Mouse (Mus musculus): Measurements from ENCODE around the gene Eif4b. TPM values are rescaled to one million over a fixed set of nuclear protein-coding genes. Genes with fewer than 3 reads are reported as not detected.

The Eif4b gene
- polyA plus RNA-seq, 1 experiment from 2014 or later, result 96.1 TPM

GRCm38 (mm10) chr15:102107689-102108573 is 34.4 kb downstream of the Eif4b start:
- H3K27me3 ChIP-seq (ENCODE audit: insufficient read depth, low read length), result no peaks in the 10 kb centered on the region
- no peak overlapping the region for H3K9ac ChIP-seq (ENCODE audit: low read depth, low read length)
- peak overlapping the region; percentile 10; the same call in 1 of the 2 replicates for H3K27ac ChIP-seq
- TF ChIP-seq CTCF (IDR thresholded peaks at IDR 0.05; ENCODE audit: low read depth), result peak; percentile 75
- peaks cover 42% of the 10 kb centered on the region for H3K4me1 ChIP-seq (replicated peaks; ENCODE audit: insufficient read depth, low read length)
- WGBS, result 43% methylated on average over 13 of the region's 13 CpGs
- H3K9me3 ChIP-seq (replicated peaks; ENCODE audit: low read length), result no peaks in the 10 kb centered on the region
- 0 out of 2 replicates have a peak overlapping the region, but pooled peaks have one; percentile 46 for H3K4me2 ChIP-seq (ENCODE audit: low read length)
- DNase-seq (ENCODE audit: low spot score) (peak; percentile 78), ATAC-seq (replicated peaks; ENCODE audit: low FRiP score, low read depth) (no peak)
- peaks cover 48% of the 10 kb centered on the region for H3K36me3 ChIP-seq (ENCODE audit: insufficient read depth, low read length)
- no peak overlapping the region for H3K4me3 ChIP-seq (replicated peaks; ENCODE audit: low read depth, low read length)

GRCm38 (mm10) chr15:102108651-102109525 is 35.3 kb downstream of the Eif4b start:
- Histone ChIP-seq H3K9me3 (replicated peaks; ENCODE audit: low read length) (no peaks in the 10 kb centered on the region), H3K27ac (peak overlapping the region; percentile 10; the same call in 1 of the 2 replicates), H3K27me3 (ENCODE audit: insufficient read depth, low read length) (no peaks in the 10 kb centered on the region), H3K36me3 (ENCODE audit: insufficient read depth, low read length) (peaks cover 58% of the 10 kb centered on the region), H3K9ac (ENCODE audit: low read depth, low read length) (no peak overlapping the region), H3K4me1 (replicated peaks; ENCODE audit: insufficient read depth, low read length) (peaks cover 33% of the 10 kb centered on the region), H3K4me3 (replicated peaks; ENCODE audit: low read depth, low read length) (no peak overlapping the region), H3K4me2 (ENCODE audit: low read length) (no peak overlapping the region)
- TF ChIP-seq CTCF (IDR thresholded peaks at IDR 0.05; ENCODE audit: low read depth), result peak; percentile 81
- DNase-seq (ENCODE audit: low spot score), result peak; percentile 94
- WGBS, result 46% methylated on average over 18 of the region's 18 CpGs
- ATAC-seq (replicated peaks; ENCODE audit: low FRiP score, low read depth), result 0 out of 2 replicates have a peak, but pooled peaks have one; percentile 2

- peaks cover 26% of the 10 kb centered on the region for H3K4me1 ChIP-seq (replicated peaks; ENCODE audit: insufficient read depth, low read length)
- TF ChIP-seq CTCF (IDR thresholded peaks at IDR 0.05; ENCODE audit: low read depth), result no peak
- no peak overlapping the region for H3K27ac ChIP-seq
- no peak overlapping the region for H3K4me2 ChIP-seq (ENCODE audit: low read length)
- H3K27me3 ChIP-seq (ENCODE audit: insufficient read depth, low read length), result no peaks in the 10 kb centered on the region
- H3K4me3 ChIP-seq (replicated peaks; ENCODE audit: low read depth, low read length), result no peak overlapping the region
- H3K9me3 ChIP-seq (replicated peaks; ENCODE audit: low read length), result no peaks in the 10 kb centered on the region
- 53% methylated on average over 7 of the region's 7 CpGs for WGBS
- H3K36me3 ChIP-seq (ENCODE audit: insufficient read depth, low read length), result peaks cover 71% of the 10 kb centered on the region
- 0 out of 2 replicates have a peak, but pooled peaks have one; percentile 5 for ATAC-seq (replicated peaks; ENCODE audit: low FRiP score, low read depth)
- no peak for DNase-seq (ENCODE audit: low spot score)
- H3K9ac ChIP-seq (ENCODE audit: low read depth, low read length), result no peak overlapping the region
Measured at GRCm38 (mm10) chr15:102110271-102110670, 36.7 kb downstream of the Eif4b start.

- no peak overlapping the region; the same call in 1 of the 2 replicates for H3K27ac ChIP-seq
- TF ChIP-seq CTCF (IDR thresholded peaks at IDR 0.05; ENCODE audit: low read depth), result no peak
- H3K36me3 ChIP-seq (ENCODE audit: insufficient read depth, low read length), result peaks cover 76% of the 10 kb centered on the region
- no peak overlapping the region for H3K4me3 ChIP-seq (replicated peaks; ENCODE audit: low read depth, low read length)
- H3K9me3 ChIP-seq (replicated peaks; ENCODE audit: low read length), result no peaks in the 10 kb centered on the region
- H3K9ac ChIP-seq (ENCODE audit: low read depth, low read length), result no peak overlapping the region
- WGBS, result 58% methylated on average over 29 of the region's 29 CpGs
- ATAC-seq (replicated peaks; ENCODE audit: low FRiP score, low read depth) (peak; percentile 3; the same call in 1 of the 2 replicates), DNase-seq (ENCODE audit: low spot score) (no peak)
- no peak overlapping the region for H3K4me2 ChIP-seq (ENCODE audit: low read length)
- H3K27me3 ChIP-seq (ENCODE audit: insufficient read depth, low read length), result no peaks in the 10 kb centered on the region
- H3K4me1 ChIP-seq (replicated peaks; ENCODE audit: insufficient read depth, low read length), result peaks cover 20% of the 10 kb centered on the region
Measured at GRCm38 (mm10) chr15:102110701-102111494, 37.3 kb downstream of the Eif4b start.

GRCm38 (mm10) chr15:102111495-102111829 is 37.9 kb downstream of the Eif4b start:
- no peak for TF ChIP-seq CTCF (IDR thresholded peaks at IDR 0.05; ENCODE audit: low read depth)
- no peak for ATAC-seq (replicated peaks; ENCODE audit: low FRiP score, low read depth)

More at GRCm38 (mm10) chr15:102111495-102111829, 37.9 kb downstream of the Eif4b start:
- Histone ChIP-seq H3K9ac (ENCODE audit: low read depth, low read length) (no peak overlapping the region), H3K4me2 (ENCODE audit: low read length) (no peak overlapping the region), H3K4me1 (replicated peaks; ENCODE audit: insufficient read depth, low read length) (peaks cover 14% of the 10 kb centered on the region), H3K27ac (no peak overlapping the region), H3K36me3 (ENCODE audit: insufficient read depth, low read length) (peaks cover 82% of the 10 kb centered on the region), H3K4me3 (replicated peaks; ENCODE audit: low read depth, low read length) (no peak overlapping the region), H3K27me3 (ENCODE audit: insufficient read depth, low read length) (no peaks in the 10 kb centered on the region), H3K9me3 (replicated peaks; ENCODE audit: low read length) (no peaks in the 10 kb centered on the region)
- 84% methylated on average over 11 of the region's 11 CpGs for WGBS
- DNase-seq (ENCODE audit: low spot score), result no peak
